Mouse (Mus musculus): ENCODE data around the gene Grin3a. TPM values are rescaled to one million over a fixed set of nuclear protein-coding genes. Genes with fewer than 3 reads are reported as not detected.

Gene Grin3a
- polyA plus RNA-seq, 1 experiment from 2014 or later = 39.3 TPM

GRCm38 (mm10) chr4:49806791-49807190, 38.8 kb downstream of the Grin3a start:
- no peaks in the 10 kb centered on the region for H3K9me3 ChIP-seq (ENCODE audit: control insufficient read depth, low read length)
- H3K4me3 ChIP-seq (ENCODE audit: low read depth, low read length) = no peak overlapping the region
- H3K9ac ChIP-seq (replicated peaks; ENCODE audit: low read depth, low read length) = no peak overlapping the region
- no peaks in the 10 kb centered on the region for H3K4me1 ChIP-seq (ENCODE audit: control insufficient read depth, insufficient read depth, low read length)
- H3K27ac ChIP-seq (ENCODE audit: low read depth, low read length) = no peak overlapping the region
- H3K36me3 ChIP-seq (ENCODE audit: control insufficient read depth, insufficient read depth, low read length) = no peaks in the 10 kb centered on the region
- no peak overlapping the region for H3K4me2 ChIP-seq (ENCODE audit: low read depth, low read length)
- H3K27me3 ChIP-seq (ENCODE audit: control insufficient read depth, insufficient read depth, low read length) = no peaks in the 10 kb centered on the region
- no peak; the same call in 1 of the 2 replicates for ATAC-seq (ENCODE audit: low read depth)

- no peak overlapping the region for H3K4me3 ChIP-seq (ENCODE audit: low read depth, low read length)
- no peak overlapping the region for H3K4me2 ChIP-seq (ENCODE audit: low read depth, low read length)
- no peak overlapping the region for H3K27ac ChIP-seq (ENCODE audit: low read depth, low read length)
- H3K4me1 ChIP-seq (ENCODE audit: control insufficient read depth, insufficient read depth, low read length) = no peaks in the 10 kb centered on the region
- H3K36me3 ChIP-seq (ENCODE audit: control insufficient read depth, insufficient read depth, low read length) = no peaks in the 10 kb centered on the region
- WGBS = 92% methylated on average over 2 of the region's 2 CpGs
- H3K9ac ChIP-seq (replicated peaks; ENCODE audit: low read depth, low read length) = no peak overlapping the region
- no peaks in the 10 kb centered on the region for H3K9me3 ChIP-seq (ENCODE audit: control insufficient read depth, low read length)
- no peak for ATAC-seq (ENCODE audit: low read depth)
- H3K27me3 ChIP-seq (ENCODE audit: control insufficient read depth, insufficient read depth, low read length) = no peaks in the 10 kb centered on the region
Observed at GRCm38 (mm10) chr4:49799338-49799737, 46.2 kb downstream of the Grin3a start.

GRCm38 (mm10) chr4:49788971-49789370, 56.6 kb downstream of the Grin3a start:
- no peak overlapping the region for H3K4me2 ChIP-seq (ENCODE audit: low read depth, low read length)
- no peaks in the 10 kb centered on the region for H3K4me1 ChIP-seq (ENCODE audit: control insufficient read depth, insufficient read depth, low read length)
- H3K9ac ChIP-seq (replicated peaks; ENCODE audit: low read depth, low read length) = no peak overlapping the region
- H3K4me3 ChIP-seq (ENCODE audit: low read depth, low read length) = no peak overlapping the region
- no peak for ATAC-seq (ENCODE audit: low read depth)
- no peaks in the 10 kb centered on the region for H3K36me3 ChIP-seq (ENCODE audit: control insufficient read depth, insufficient read depth, low read length)
- no peaks in the 10 kb centered on the region for H3K27me3 ChIP-seq (ENCODE audit: control insufficient read depth, insufficient read depth, low read length)
- H3K27ac ChIP-seq (ENCODE audit: low read depth, low read length) = no peak overlapping the region
- no peaks in the 10 kb centered on the region for H3K9me3 ChIP-seq (ENCODE audit: control insufficient read depth, low read length)
- 81% methylated on average over 2 of the region's 2 CpGs for WGBS

GRCm38 (mm10) chr4:49742847-49743246, 102.7 kb downstream of the Grin3a start:
- Histone ChIP-seq H3K36me3 (ENCODE audit: control insufficient read depth, insufficient read depth, low read length) (no peaks in the 10 kb centered on the region), H3K4me1 (ENCODE audit: control insufficient read depth, insufficient read depth, low read length) (no peaks in the 10 kb centered on the region), H3K4me3 (ENCODE audit: low read depth, low read length) (no peak overlapping the region), H3K4me2 (ENCODE audit: low read depth, low read length) (no peak overlapping the region), H3K27ac (ENCODE audit: low read depth, low read length) (no peak overlapping the region), H3K9me3 (ENCODE audit: control insufficient read depth, low read length) (no peaks in the 10 kb centered on the region), H3K27me3 (ENCODE audit: control insufficient read depth, insufficient read depth, low read length) (no peaks in the 10 kb centered on the region), H3K9ac (replicated peaks; ENCODE audit: low read depth, low read length) (no peak overlapping the region)
- 88% methylated on average over 5 of the region's 5 CpGs for WGBS
- ATAC-seq (ENCODE audit: low read depth) = no peak

- WGBS = 95% methylated on average over 2 of the region's 2 CpGs
Observed at GRCm38 (mm10) chr4:49741942-49742341, 103.6 kb downstream of the Grin3a start.

GRCm38 (mm10) chr4:49740796-49741766, 104.5 kb downstream of the Grin3a start:
- Histone ChIP-seq H3K9me3 (ENCODE audit: control insufficient read depth, low read length) (no peaks in the 10 kb centered on the region), H3K4me1 (ENCODE audit: control insufficient read depth, insufficient read depth, low read length) (no peaks in the 10 kb centered on the region), H3K36me3 (ENCODE audit: control insufficient read depth, insufficient read depth, low read length) (no peaks in the 10 kb centered on the region), H3K27ac (ENCODE audit: low read depth, low read length) (no peak overlapping the region), H3K9ac (replicated peaks; ENCODE audit: low read depth, low read length) (no peak overlapping the region), H3K27me3 (ENCODE audit: control insufficient read depth, insufficient read depth, low read length) (no peaks in the 10 kb centered on the region), H3K4me2 (ENCODE audit: low read depth, low read length) (no peak overlapping the region), H3K4me3 (ENCODE audit: low read depth, low read length) (no peak overlapping the region)
- ATAC-seq (ENCODE audit: low read depth) = no peak
- WGBS = 83% methylated on average over 5 of the region's 5 CpGs

More at GRCm38 (mm10) chr4:49741942-49742341, 103.6 kb downstream of the Grin3a start:
- H3K36me3 ChIP-seq (ENCODE audit: control insufficient read depth, insufficient read depth, low read length) = no peaks in the 10 kb centered on the region
- H3K4me3 ChIP-seq (ENCODE audit: low read depth, low read length) = no peak overlapping the region
- H3K9me3 ChIP-seq (ENCODE audit: control insufficient read depth, low read length) = no peaks in the 10 kb centered on the region
- no peaks in the 10 kb centered on the region for H3K27me3 ChIP-seq (ENCODE audit: control insufficient read depth, insufficient read depth, low read length)
- no peak overlapping the region for H3K4me2 ChIP-seq (ENCODE audit: low read depth, low read length)
- no peak overlapping the region for H3K9ac ChIP-seq (replicated peaks; ENCODE audit: low read depth, low read length)
- H3K4me1 ChIP-seq (ENCODE audit: control insufficient read depth, insufficient read depth, low read length) = no peaks in the 10 kb centered on the region
- H3K27ac ChIP-seq (ENCODE audit: low read depth, low read length) = no peak overlapping the region
- no peak for ATAC-seq (ENCODE audit: low read depth)

GRCm38 (mm10) chr4:49739561-49739960, 106.0 kb downstream of the Grin3a start:
- H3K27me3 ChIP-seq (ENCODE audit: control insufficient read depth, insufficient read depth, low read length) = no peaks in the 10 kb centered on the region
- ATAC-seq (ENCODE audit: low read depth) = no peak
- H3K9me3 ChIP-seq (ENCODE audit: control insufficient read depth, low read length) = no peaks in the 10 kb centered on the region
- H3K4me2 ChIP-seq (ENCODE audit: low read depth, low read length) = no peak overlapping the region
- no peak overlapping the region for H3K4me3 ChIP-seq (ENCODE audit: low read depth, low read length)
- no peaks in the 10 kb centered on the region for H3K4me1 ChIP-seq (ENCODE audit: control insufficient read depth, insufficient read depth, low read length)
- no peak overlapping the region for H3K27ac ChIP-seq (ENCODE audit: low read depth, low read length)
- 59% methylated on average over 1 of the region's 1 CpGs for WGBS
- H3K36me3 ChIP-seq (ENCODE audit: control insufficient read depth, insufficient read depth, low read length) = no peaks in the 10 kb centered on the region
- no peak overlapping the region for H3K9ac ChIP-seq (replicated peaks; ENCODE audit: low read depth, low read length)

- peak; percentile 76; the same call in 1 of the 2 replicates for ATAC-seq (ENCODE audit: low read depth)
- no peaks in the 10 kb centered on the region for H3K4me1 ChIP-seq (ENCODE audit: control insufficient read depth, insufficient read depth, low read length)
- H3K36me3 ChIP-seq (ENCODE audit: control insufficient read depth, insufficient read depth, low read length) = no peaks in the 10 kb centered on the region
- no peak overlapping the region for H3K27ac ChIP-seq (ENCODE audit: low read depth, low read length)
- H3K27me3 ChIP-seq (ENCODE audit: control insufficient read depth, insufficient read depth, low read length) = no peaks in the 10 kb centered on the region
- H3K4me3 ChIP-seq (ENCODE audit: low read depth, low read length) = no peak overlapping the region
- 62% methylated on average over 3 of the region's 3 CpGs for WGBS
- H3K4me2 ChIP-seq (ENCODE audit: low read depth, low read length) = no peak overlapping the region
- H3K9me3 ChIP-seq (ENCODE audit: control insufficient read depth, low read length) = no peaks in the 10 kb centered on the region
- no peak overlapping the region for H3K9ac ChIP-seq (replicated peaks; ENCODE audit: low read depth, low read length)
Observed at GRCm38 (mm10) chr4:49729326-49729725, 116.2 kb downstream of the Grin3a start.

GRCm38 (mm10) chr4:49723908-49724307, 121.6 kb downstream of the Grin3a start:
- no peak for ATAC-seq (ENCODE audit: low read depth)
- WGBS = 95% methylated on average over 2 of the region's 2 CpGs

More at GRCm38 (mm10) chr4:49723908-49724307, 121.6 kb downstream of the Grin3a start:
- Histone ChIP-seq H3K36me3 (ENCODE audit: control insufficient read depth, insufficient read depth, low read length) (no peaks in the 10 kb centered on the region), H3K27me3 (ENCODE audit: control insufficient read depth, insufficient read depth, low read length) (no peaks in the 10 kb centered on the region), H3K9ac (replicated peaks; ENCODE audit: low read depth, low read length) (no peak overlapping the region), H3K4me3 (ENCODE audit: low read depth, low read length) (no peak overlapping the region), H3K4me1 (ENCODE audit: control insufficient read depth, insufficient read depth, low read length) (no peaks in the 10 kb centered on the region), H3K9me3 (ENCODE audit: control insufficient read depth, low read length) (no peaks in the 10 kb centered on the region), H3K4me2 (ENCODE audit: low read depth, low read length) (no peak overlapping the region), H3K27ac (ENCODE audit: low read depth, low read length) (no peak overlapping the region)

Data from neural tube, embryonic 14.5 days (tissue).